Mouse (Mus musculus) frontal cortex, postnatal 10 days (tissue): ENCODE data around the gene Fam208b.
A peak's percentile ranks its signal among the peaks of the same experiment; 100 is the strongest.

Experiments used
- DNase-seq, 2 experiments: peaks; one replicate each; pipeline ENCODE4 v3.0.0; 2022; ENCODE audit warnings: low spot score in 2 of 2, mixed read lengths in 1 of 2

Gene Fam208b

GRCm38 (mm10) chr13:3610795-3611438 is at the start of gene Fam208b:
Fam208b (minus strand) TSS chr13:3611108.
- peak; percentile 99 for DNase-seq

- DNase-seq = no peak
These were observed 48.6 kb upstream of the Fam208b start for GRCm38 (mm10) chr13:3659163-3660160.

- DNase-seq = no peak
These were observed 43.5 kb upstream of the Fam208b start for GRCm38 (mm10) chr13:3654432-3654831.

- no peak for DNase-seq
These were observed 39.7 kb upstream of the Fam208b start for GRCm38 (mm10) chr13:3650569-3650968.

GRCm38 (mm10) chr13:3646566-3646965 is 35.7 kb upstream of the Fam208b start:
- DNase-seq = no peak

GRCm38 (mm10) chr13:3645919-3646318 is 35.0 kb upstream of the Fam208b start:
- no peak for DNase-seq

- DNase-seq = no peak
These were observed 34.0 kb upstream of the Fam208b start for GRCm38 (mm10) chr13:3644871-3645270.

GRCm38 (mm10) chr13:3642538-3642937 is 31.6 kb upstream of the Fam208b start:
- DNase-seq = no peak

- DNase-seq = no peak
These were observed 31.1 kb upstream of the Fam208b start for GRCm38 (mm10) chr13:3642049-3642448.

GRCm38 (mm10) chr13:3636797-3637196 is 25.9 kb upstream of the Fam208b start:
- DNase-seq = no peak

- DNase-seq = no peak
These were observed 24.2 kb upstream of the Fam208b start for GRCm38 (mm10) chr13:3635076-3635475.

- DNase-seq = peak; percentile 67 to 79
These were observed 23.2 kb upstream of the Fam208b start, which contains the start of gene Asb13 for GRCm38 (mm10) chr13:3633895-3634811. Asb13 (plus strand) TSS chr13:3634032.

- no peak for DNase-seq
These were observed 22.2 kb upstream of the Fam208b start for GRCm38 (mm10) chr13:3633131-3633530.

- no peak for DNase-seq
These were observed 21.6 kb upstream of the Fam208b start for GRCm38 (mm10) chr13:3632551-3632950.

GRCm38 (mm10) chr13:3628102-3628501 is 17.2 kb upstream of the Fam208b start:
- no peak for DNase-seq

GRCm38 (mm10) chr13:3627139-3627538 is 16.2 kb upstream of the Fam208b start:
- no peak for DNase-seq

- peak in 1 of 2 experiments; percentile 13 for DNase-seq
These were observed 652 bp downstream of the Fam208b start for GRCm38 (mm10) chr13:3610118-3610794.

- no peak for DNase-seq
These were observed 1.2 kb downstream of the Fam208b start for GRCm38 (mm10) chr13:3609780-3610117.

- no peak for DNase-seq
These were observed 14.7 kb downstream of the Fam208b start for GRCm38 (mm10) chr13:3596232-3596631.

GRCm38 (mm10) chr13:3594311-3594710 is 16.6 kb downstream of the Fam208b start:
- DNase-seq = no peak

GRCm38 (mm10) chr13:3590789-3591188 is 20.1 kb downstream of the Fam208b start:
- DNase-seq = no peak
